Mouse (Mus musculus) adrenal gland, postnatal 25 days (tissue): Measurements from ENCODE around the gene Tapbpl. TPM values are rescaled to one million over a fixed set of nuclear protein-coding genes. Genes with fewer than 3 reads are reported as not detected.

Experiments used
- DNase-seq: peaks from one replicate; pipeline ENCODE4 v3.0.0; 2021; ENCODE audit warnings: mixed read lengths
- total RNA-seq: library from RNA; stranded (reverse); gene quantifications from 2 replicates; pipeline ENCODE4 v1.2.3, GENCODE M21; 2021

Tapbpl gene
- total RNA-seq, 1 experiment from 2014 or later = 9.8 TPM

DNA sequence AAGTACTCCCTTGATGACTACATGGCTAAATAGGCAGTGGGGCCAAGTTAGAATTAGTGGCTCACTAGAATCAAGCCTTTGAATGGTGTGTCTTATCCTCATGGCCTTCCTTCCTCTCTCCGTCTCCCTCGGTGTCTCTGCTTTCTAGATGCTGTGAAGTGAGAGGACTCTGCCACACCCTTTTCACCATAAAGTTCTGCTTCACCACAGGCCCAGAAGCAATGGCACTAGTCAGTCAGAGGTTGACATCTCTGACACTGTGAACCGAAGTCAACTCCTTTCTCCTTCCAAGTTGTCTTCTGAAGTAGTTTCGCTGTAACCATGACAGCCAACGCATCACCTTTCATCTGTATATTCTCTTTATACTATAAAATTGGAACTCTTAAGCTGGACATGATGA is 7.9 kb upstream of the Tapbpl start:
- DNase-seq = no peak

- DNase-seq = no peak
Observed at GRCm38 (mm10) chr6:125238396-125238795, 6.7 kb upstream of the Tapbpl start.

- no peak for DNase-seq
Observed at GRCm38 (mm10) chr6:125237421-125237820, 5.8 kb upstream of the Tapbpl start.

DNA sequence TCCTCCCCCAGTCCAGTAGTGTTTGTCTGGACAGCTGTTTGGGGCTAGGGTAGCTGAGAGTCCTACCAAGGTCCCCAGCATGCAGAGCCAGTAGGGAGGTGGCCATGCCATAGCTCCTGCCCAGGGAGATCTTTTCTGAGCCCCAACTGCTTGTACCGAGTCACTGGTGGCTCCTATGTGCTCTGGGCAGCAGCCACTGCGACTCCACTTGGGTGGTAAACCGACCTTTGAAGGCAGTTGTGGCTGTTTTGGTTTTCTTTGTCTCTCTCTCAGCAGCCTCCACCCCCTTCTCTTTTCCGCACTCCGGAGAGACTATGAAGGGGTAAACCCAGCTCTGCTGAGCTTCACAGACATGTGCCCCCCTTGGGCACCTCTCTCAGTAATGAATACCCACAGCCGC is 5.1 kb upstream of the Tapbpl start, which contains the start of gene Cd27:
Cd27 (minus strand) TSS at position 229 of the 400 bp plus-strand sequence.
- no peak for DNase-seq

GRCm38 (mm10) chr6:125236341-125236740 is 4.7 kb upstream of the Tapbpl start:
- DNase-seq = no peak

DNA sequence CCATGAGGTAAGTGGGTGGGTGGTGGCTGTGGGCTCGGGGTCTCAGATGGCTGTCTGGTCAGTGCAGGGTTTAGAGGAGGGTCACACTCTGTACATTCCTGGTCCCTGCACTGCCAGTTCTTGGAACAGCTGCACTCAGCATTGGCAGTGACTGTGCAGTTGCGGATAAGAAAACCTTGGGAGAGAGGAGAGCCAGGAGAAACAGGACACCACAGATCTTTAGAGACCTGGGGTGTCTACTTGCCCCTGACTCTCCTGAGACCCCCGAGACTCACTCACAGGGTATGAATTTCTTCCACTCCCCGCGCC is 2.8 kb upstream of the Tapbpl start:
- DNase-seq = no peak

- DNase-seq = no peak
Observed at GRCm38 (mm10) chr6:125233816-125234519, 2.3 kb upstream of the Tapbpl start.

DNA sequence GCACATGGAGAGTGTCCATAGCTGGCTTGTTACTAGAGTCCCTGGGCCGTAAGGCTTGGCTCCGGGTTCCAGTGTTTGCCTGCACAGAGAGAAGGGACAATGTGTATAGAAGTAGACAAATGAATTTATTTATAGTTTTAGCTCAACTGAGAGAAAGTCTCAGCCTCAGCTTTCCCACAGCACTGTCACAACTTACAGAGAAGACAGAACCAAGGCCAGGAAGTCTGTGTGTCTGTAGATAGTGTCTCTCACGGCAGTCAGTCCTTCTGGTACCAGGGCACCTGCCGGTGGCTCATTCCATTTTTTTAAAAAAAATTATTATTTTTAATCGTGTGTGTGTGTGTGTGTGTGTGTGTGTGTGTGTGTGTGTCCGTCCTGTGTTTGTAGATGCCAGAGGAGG is 856 bp upstream of the Tapbpl start:
- DNase-seq = no peak

- DNase-seq = no peak
Observed at GRCm38 (mm10) chr6:125232045-125232437, 381 bp upstream of the Tapbpl start.

GRCm38 (mm10) chr6:125230571-125230970 is 1.1 kb downstream of the Tapbpl start:
- no peak for DNase-seq

GRCm38 (mm10) chr6:125225518-125226115 is 6.0 kb downstream of the Tapbpl start:
- no peak for DNase-seq

- no peak for DNase-seq
Observed at GRCm38 (mm10) chr6:125222577-125222976, 9.1 kb downstream of the Tapbpl start.

DNA sequence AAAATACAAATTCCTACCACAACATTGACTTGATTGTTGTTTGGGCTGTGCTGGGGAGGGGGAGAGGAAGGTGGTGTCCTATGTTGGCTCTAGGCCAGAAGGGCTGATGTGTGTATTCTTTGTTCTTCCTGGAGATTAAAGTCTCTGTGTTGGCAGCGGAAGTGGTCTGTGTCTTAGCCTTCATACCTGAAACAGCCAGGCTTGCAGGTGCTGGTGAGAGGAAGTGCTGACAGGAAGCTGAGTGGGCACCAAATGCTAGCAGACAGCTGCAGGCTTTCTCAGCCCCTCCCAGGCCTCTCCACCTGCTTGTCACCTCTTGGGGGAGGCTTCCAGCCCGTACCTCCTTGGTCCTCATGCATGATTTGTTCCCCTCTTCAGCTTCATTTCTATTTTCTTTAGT is 9.5 kb downstream of the Tapbpl start:
- DNase-seq = no peak

DNA sequence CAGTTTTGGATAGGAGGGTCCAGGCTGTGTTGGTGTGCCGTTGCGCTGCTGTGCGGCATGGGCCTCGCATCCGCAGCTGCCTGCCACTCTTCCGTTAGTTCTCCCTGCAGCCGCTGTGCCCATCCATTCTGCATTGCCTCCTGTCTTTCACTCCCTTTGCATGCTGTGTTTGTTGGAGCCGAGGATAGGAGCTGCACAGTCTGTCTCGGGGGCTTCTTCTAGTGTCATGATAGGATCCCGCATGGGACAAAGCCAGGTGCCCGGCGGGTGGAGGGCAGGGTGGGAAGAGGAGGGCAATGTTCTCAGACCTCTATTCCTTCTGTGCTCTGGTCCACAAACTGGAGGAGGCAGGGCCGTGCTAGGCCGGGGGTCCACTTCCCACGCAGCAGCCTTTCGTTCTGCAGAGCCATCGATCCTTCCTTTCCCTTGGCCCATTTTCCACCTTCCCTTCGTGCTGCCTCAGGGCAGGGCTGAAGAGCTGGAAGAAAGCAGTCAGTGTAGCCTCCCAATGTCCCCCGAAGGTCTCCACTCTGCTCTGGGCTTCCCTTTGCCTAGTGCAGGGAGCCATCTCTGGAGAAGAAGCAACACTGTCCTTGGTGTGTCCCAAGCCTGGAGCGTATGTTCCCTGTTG is 10.4 kb downstream of the Tapbpl start:
- no peak for DNase-seq

- DNase-seq = no peak
Observed at GRCm38 (mm10) chr6:125218963-125219362, 12.7 kb downstream of the Tapbpl start.

DNA sequence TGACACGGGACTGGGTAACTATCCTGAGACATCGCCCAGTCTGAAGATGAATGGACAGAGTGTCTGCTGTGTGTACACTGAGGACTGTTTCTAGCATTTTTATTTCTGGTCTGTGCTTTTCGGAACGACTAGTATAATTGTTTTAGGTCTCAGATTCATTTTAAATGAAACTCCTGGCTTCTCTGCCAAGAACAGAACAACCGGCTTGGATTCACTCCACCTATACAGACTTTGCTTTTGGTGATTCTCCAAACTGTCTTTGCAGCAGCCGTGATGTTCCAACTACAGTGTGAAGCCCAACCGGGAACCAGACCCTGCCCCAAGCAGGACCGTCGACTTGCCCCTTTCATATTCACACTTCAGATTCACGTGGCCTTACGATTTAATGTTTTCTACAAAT is 13.8 kb downstream of the Tapbpl start:
- no peak for DNase-seq

GRCm38 (mm10) chr6:125216898-125217297 is 14.8 kb downstream of the Tapbpl start:
- peak; percentile 53 for DNase-seq

DNA sequence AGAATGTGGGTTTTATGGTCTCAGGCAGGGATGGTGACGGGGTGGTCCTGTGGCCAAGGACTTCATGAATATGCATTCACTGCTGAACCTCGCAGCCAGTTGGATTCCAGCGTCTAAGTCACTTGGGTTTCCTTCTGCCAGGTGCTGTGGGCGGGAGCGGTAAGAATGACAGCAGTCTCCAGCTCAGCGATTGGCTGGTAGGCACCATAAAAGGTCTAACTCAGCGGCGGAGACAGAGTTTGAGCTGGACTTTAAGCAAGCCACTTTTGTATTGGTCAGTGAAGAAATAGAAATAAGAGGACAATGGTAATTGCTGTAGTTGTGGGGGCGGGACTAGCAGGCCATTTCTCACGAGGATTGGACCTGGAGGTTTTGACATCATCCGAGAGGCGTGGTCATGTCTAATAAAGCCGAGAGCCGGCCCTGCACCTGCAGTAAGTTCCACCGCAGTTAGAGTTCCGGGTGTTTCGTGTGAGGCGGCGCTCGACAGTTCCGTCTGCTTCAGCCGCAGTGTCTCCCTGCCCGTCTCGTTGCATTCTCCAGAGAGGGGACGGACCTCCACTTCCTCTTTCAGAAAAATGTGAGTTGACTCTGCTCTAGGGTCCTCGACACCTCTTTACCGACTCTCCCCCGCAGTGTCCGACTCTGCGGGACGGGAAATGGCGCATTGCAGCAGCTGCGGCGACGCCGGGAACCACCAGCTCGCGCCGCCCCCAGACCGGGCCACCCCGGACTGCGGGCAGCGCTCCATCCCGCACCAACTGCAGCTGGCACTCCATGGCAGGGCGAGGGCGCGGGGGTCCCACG is 16.3 kb downstream of the Tapbpl start, which contains the start of gene Vamp1:
Vamp1 (plus strand) TSS at position 404 of the 807 bp plus-strand sequence.
- DNase-seq = peak; percentile 91

DNA sequence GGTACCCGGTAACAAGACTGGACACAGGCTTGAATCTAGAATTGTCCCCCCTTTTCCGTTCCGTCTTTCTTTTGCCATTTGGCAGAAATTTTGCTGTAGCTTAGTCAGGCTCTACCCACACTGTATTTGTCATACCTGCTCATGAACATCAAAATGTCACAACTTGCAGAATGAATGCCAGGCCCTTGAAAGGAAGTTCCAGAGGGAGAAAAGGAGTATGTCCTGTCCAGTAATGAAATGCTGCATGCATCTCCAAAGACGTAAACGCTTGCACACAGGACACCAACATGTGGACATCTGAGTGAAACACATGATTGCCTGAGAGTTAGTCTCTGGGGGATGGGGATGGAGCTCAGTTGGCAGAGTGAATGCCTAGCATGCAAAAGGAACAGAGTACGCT is 17.9 kb downstream of the Tapbpl start:
- no peak for DNase-seq

DNA sequence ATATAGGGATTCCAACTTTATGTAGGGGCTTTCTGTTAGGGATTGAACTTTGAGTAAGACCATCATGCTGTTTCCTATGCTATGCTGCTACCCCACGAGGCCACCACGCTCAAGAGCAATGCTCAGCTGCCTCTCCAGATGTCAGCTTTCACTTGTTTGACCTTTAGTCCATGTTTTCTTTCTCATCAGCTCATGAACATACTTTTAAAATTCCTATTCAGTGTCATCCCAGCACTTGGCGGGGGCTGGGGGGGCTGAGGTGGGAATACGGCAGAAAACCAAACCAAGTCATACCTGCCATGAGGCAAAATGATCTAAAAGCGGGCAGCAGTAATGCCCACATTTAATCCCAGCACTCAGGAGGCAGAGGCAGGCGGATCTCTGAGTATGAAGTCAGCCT is 18.5 kb downstream of the Tapbpl start:
- no peak for DNase-seq

DNA sequence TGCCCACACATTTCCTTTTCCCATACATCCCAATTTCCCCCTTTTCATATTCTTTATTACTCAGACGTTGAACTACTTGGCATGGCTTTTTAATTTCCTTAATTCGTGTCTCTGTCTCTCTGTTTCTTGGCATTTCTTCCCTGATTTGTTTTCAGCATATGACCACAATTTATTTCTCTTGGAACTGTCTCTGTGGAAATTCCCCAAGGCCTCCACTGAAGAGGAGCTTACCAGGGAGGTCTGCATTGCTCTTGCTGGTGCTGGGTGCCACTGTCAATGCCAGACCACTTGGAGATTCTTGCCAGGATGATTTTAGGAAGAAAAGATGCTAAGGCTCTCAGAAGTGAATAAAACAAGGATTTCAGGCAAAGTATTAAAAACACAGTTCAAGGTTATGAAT is 19.0 kb downstream of the Tapbpl start:
- no peak for DNase-seq

- DNase-seq = no peak
Observed at GRCm38 (mm10) chr6:125210436-125210835, 21.2 kb downstream of the Tapbpl start.

- DNase-seq = no peak
Observed at GRCm38 (mm10) chr6:125197166-125197565, 34.5 kb downstream of the Tapbpl start.
